ENCODE assay signal across 10 mouse cellular contexts in genomic region chr1:174553272-174554007, GRCm38 (mm10). TPM values are rescaled to one million over a fixed set of nuclear protein-coding genes. Genes with fewer than 3 reads are reported as not detected.
DNase-seq lines count a peak whose midpoint lies in the region; ATAC-seq and TF ChIP-seq lines count a peak whose summit lies in the region.
"Had no signal": no experiment of that assay in that cellular context is flagged by ENCODE, and none has a peak within 500 bp of the region (broad histone marks: within the 10 kb centered on the region; RNA-seq: fewer than 3 reads in every experiment).

No protein-coding gene starts in this region.

- H3K27me3 ChIP-seq in hindbrain, embryonic 14.5 days (ENCODE audit: control insufficient read depth, insufficient read depth, low read length), result no peaks in the 10 kb centered on the region
- H3K27me3 ChIP-seq in hindbrain, embryonic 13.5 days, result no peaks in the 10 kb centered on the region
- H3K27me3 ChIP-seq: limb, embryonic 12.5 days; stomach, embryonic 15.5 days had no signal

- no peak overlapping the region for H3K27ac ChIP-seq in hindbrain, embryonic 14.5 days
- no peak overlapping the region for H3K27ac ChIP-seq in hindbrain, embryonic 13.5 days
- no peak overlapping the region for H3K27ac ChIP-seq in ES-E14 (ENCODE audit: insufficient read depth, low read depth, low read length, poor library complexity, severe bottlenecking)
- H3K27ac ChIP-seq: limb, embryonic 12.5 days; stomach, embryonic 15.5 days had no signal

- no peak overlapping the region for H3K4me2 ChIP-seq in hindbrain, embryonic 14.5 days (replicated peaks)
- no peak overlapping the region for H3K4me2 ChIP-seq in hindbrain, embryonic 13.5 days
- H3K4me2 ChIP-seq: limb, embryonic 12.5 days; stomach, embryonic 15.5 days had no signal

- WGBS in hindbrain, embryonic 14.5 days, result 38% methylated on average over 2 of the region's 2 CpGs
- WGBS in hindbrain, embryonic 13.5 days, result 27% methylated on average over 2 of the region's 2 CpGs

- in situ Hi-C loops in ES-E14 (cut with MboI; ENCODE audit: low sequenced_read_pairs in 2 of 2, unreplicated experiment in 2 of 2), result no loop called here

- ATAC-seq in hindbrain, embryonic 14.5 days (ENCODE audit: low FRiP score), result no peak
- no peak for ATAC-seq in hindbrain, embryonic 13.5 days (ENCODE audit: low FRiP score)

- no peaks in the 10 kb centered on the region for H3K9me3 ChIP-seq in hindbrain, embryonic 14.5 days (ENCODE audit: control insufficient read depth, low read length)
- H3K9me3 ChIP-seq in hindbrain, embryonic 13.5 days, result no peaks in the 10 kb centered on the region
- no peaks in the 10 kb centered on the region for H3K9me3 ChIP-seq in ES-E14 (ENCODE audit: control insufficient read depth, insufficient read depth, low read depth, low read length)
- H3K9me3 ChIP-seq: limb, embryonic 12.5 days; stomach, embryonic 15.5 days had no signal

- peak; percentile 58 for DNase-seq in hindbrain, embryonic 14.5 days (ENCODE audit: low spot score)
- peak; percentile 53 for DNase-seq in ES-E14 (ENCODE audit: low read depth, low spot score)
- peak; percentile 57 for DNase-seq in cerebellum, adult 8-10 months
- DNase-seq in forelimb bud, embryonic 11.5 days (ENCODE audit: low read depth, low spot score), result peak; percentile 51
- DNase-seq in layer of hippocampus, adult 8-10 months (ENCODE audit: low spot score in 2 of 2), result peak; percentile 49 to 54
- peak; percentile 71 for DNase-seq in mesoderm, embryonic 11.5 days (ENCODE audit: low read depth, low spot score)
- peak; percentile 42 for DNase-seq in thymus, postnatal 14 days

- no peak overlapping the region for H3K4me3 ChIP-seq in hindbrain, embryonic 14.5 days (replicated peaks; ENCODE audit: low read length)
- no peak overlapping the region for H3K4me3 ChIP-seq in hindbrain, embryonic 13.5 days
- H3K4me3 ChIP-seq in ES-E14 (ENCODE audit: insufficient read depth in 1 of 2, low read depth in 1 of 2, low read length in 2 of 2, poor library complexity in 1 of 2, severe bottlenecking in 1 of 2), result no peak overlapping the region
- H3K4me3 ChIP-seq: limb, embryonic 12.5 days; stomach, embryonic 15.5 days had no signal

- no peaks in the 10 kb centered on the region for H3K36me3 ChIP-seq in hindbrain, embryonic 14.5 days (replicated peaks; ENCODE audit: control insufficient read depth, insufficient read depth)
- no peaks in the 10 kb centered on the region for H3K36me3 ChIP-seq in hindbrain, embryonic 13.5 days
- no peaks in the 10 kb centered on the region for H3K36me3 ChIP-seq in ES-E14 (ENCODE audit: control insufficient read depth, insufficient read depth, low read length, poor library complexity, severe bottlenecking)
- H3K36me3 ChIP-seq: limb, embryonic 12.5 days; stomach, embryonic 15.5 days had no signal

- no peak overlapping the region for H3K9ac ChIP-seq in hindbrain, embryonic 14.5 days
- no peak overlapping the region for H3K9ac ChIP-seq in hindbrain, embryonic 13.5 days
- no peak overlapping the region for H3K9ac ChIP-seq in ES-E14 (ENCODE audit: insufficient read depth, low read depth, low read length, poor library complexity, severe bottlenecking)
- H3K9ac ChIP-seq: limb, embryonic 12.5 days; stomach, embryonic 15.5 days had no signal

- no peaks in the 10 kb centered on the region for H3K4me1 ChIP-seq in hindbrain, embryonic 14.5 days (replicated peaks; ENCODE audit: control insufficient read depth, insufficient read depth, low read length)
- no peaks in the 10 kb centered on the region for H3K4me1 ChIP-seq in hindbrain, embryonic 13.5 days (replicated peaks)
- H3K4me1 ChIP-seq in ES-E14 (ENCODE audit: control insufficient read depth in 2 of 2, insufficient read depth in 2 of 2, low read length in 2 of 2, poor library complexity in 1 of 2), result no peaks in the 10 kb centered on the region
- H3K4me1 ChIP-seq: stomach, embryonic 15.5 days had no signal

TF ChIP-seq in ES-E14, 5 proteins besides CTCF, POLR2A, EP300 and RAD21:
- TF ChIP-seq ZNF384 (IDR thresholded peaks at IDR 0.05; ENCODE audit: low read depth, low read length) (no peak), MAFK (IDR thresholded peaks at IDR 0.05; ENCODE audit: insufficient read depth, low read depth, low read length) (no peak)

RNA-seq across cellular contexts. Expression of gene Fmn2, which starts 51.8 kb away (rescaled TPM):
- polyA plus RNA-seq in hindbrain, embryonic 14.5 days (2014; fragmentation: Nextera tagmentation; extraction: Ambion mirVana), result 8.3 and 9.6 TPM in 2 replicates
- polyA plus RNA-seq in hindbrain, embryonic 13.5 days (2015; fragmentation: Nextera tagmentation; extraction: Ambion mirVana), result 7.5 and 8.3 TPM in 2 replicates
- total RNA-seq in ES-E14 (2012; rRNA removed), result 1.2 and 2.0 TPM in 2 replicates
- 10 to 100 TPM; 61.3 to 99.4 (median 76.7) TPM for total RNA-seq in layer of hippocampus, adult 8-10 months (2022)

Comparison
In these comparisons a context has a peak if more than half of its experiments do, and no peak if none do; other contexts are left out.
1. RNA of gene Fmn2, which starts 51.8 kb away (total RNA-seq): 61.3 to 99.4 TPM in layer of hippocampus, adult 8-10 months; 1.2 to 2.0 TPM in ES-E14; every median in the first group is over 10 times any median in the second.
2. Peak in every context shown above with its lines, with median percentiles within 50 percentile points of each other: DNase-seq.